Mouse (Mus musculus) C2C12 (cell line): ENCODE data around the gene Scoc.

Experiments used
- CEBPB ChIP-seq: IDR thresholded peaks from one replicate; pipeline ENCODE4 v1.6.1; 2011; ENCODE audit warnings: low read depth, mild to moderate bottlenecking, control low read depth, moderate library complexity
- CTCF ChIP-seq: IDR thresholded peaks from one replicate; pipeline ENCODE4 v1.5.1; 2011; ENCODE audit not compliant: control insufficient read depth, insufficient read depth, insufficient read length
- MAX ChIP-seq: IDR thresholded peaks from one replicate; pipeline ENCODE4 v1.6.1; 2011; ENCODE audit warnings: mild to moderate bottlenecking, control low read depth
- USF1 ChIP-seq: IDR thresholded peaks from one replicate; pipeline ENCODE4 v1.6.1; 2011; ENCODE audit warnings: low read depth, mild to moderate bottlenecking, control low read depth, moderate library complexity

GRCm38 (mm10) chr8:83381016-83381415, 77.2 kb downstream of the Scoc start:
- TF ChIP-seq CTCF, result no peak
- TF ChIP-seq USF1, result no peak
- TF ChIP-seq CEBPB, result no peak
- no peak for TF ChIP-seq MAX
